Mouse (Mus musculus): ENCODE measurements around the gene Sorbs1.

DNA sequence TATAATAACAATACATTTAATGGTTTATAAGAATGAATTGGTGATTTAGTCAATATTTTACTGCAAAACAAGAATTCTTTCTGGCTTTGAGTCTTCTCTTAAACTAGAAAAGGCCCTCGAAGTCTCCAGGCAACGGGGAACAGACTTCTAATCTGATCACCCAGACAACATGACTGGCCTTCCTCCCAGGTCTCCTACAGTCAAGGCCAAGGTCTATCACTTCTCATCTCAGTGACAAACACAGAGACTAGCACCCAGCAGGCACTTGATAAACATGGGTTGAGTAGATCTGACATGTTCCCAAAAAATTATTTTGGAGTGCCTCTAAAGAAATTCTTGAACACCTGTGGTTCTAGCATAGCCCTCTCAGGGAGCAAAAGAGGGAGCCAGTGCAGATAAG, 16.7 kb upstream of the Sorbs1 start:
- TF ChIP-seq PAX5 (IDR thresholded peaks at IDR 0.05; ENCODE audit: low read length) (no peak), CTCF (conservative IDR thresholded peaks at IDR 0.05 in 1 of 2, IDR thresholded peaks at IDR 0.05 in 1 of 2; ENCODE audit: low read depth in 2 of 2, low read length in 2 of 2) (no peak), EP300 (IDR thresholded peaks at IDR 0.05; ENCODE audit: low read length) (no peak), ZMIZ1 (IDR thresholded peaks at IDR 0.05; ENCODE audit: low read depth, low read length) (no peak)

All from CH12.LX (cell line).